Mouse (Mus musculus): Measurements from ENCODE around the gene Wdr25. TPM values are rescaled to one million over a fixed set of nuclear protein-coding genes. Genes with fewer than 3 reads are reported as not detected.

The Wdr25 gene
- polyA plus RNA-seq, 1 experiment: 5.5 TPM

GRCm38 (mm10) chr12:109038179-109038819 lies 144.9 kb downstream of the Wdr25 start:
- no peak for DNase-seq (ENCODE audit: low read depth, low spot score)
- 61% methylated on average over 14 of the region's 14 CpGs for WGBS

- DNase-seq (ENCODE audit: low read depth, low spot score): no peak
- WGBS: 38% methylated on average over 7 of the region's 7 CpGs
Observed at GRCm38 (mm10) chr12:109039311-109039710, 145.9 kb downstream of the Wdr25 start.

- DNase-seq (ENCODE audit: low read depth, low spot score): no peak
Observed at GRCm38 (mm10) chr12:109044497-109044896, 151.1 kb downstream of the Wdr25 start.

GRCm38 (mm10) chr12:109045581-109045980 lies 152.2 kb downstream of the Wdr25 start:
- no peak for DNase-seq (ENCODE audit: low read depth, low spot score)
- WGBS: 79% methylated on average over 7 of the region's 7 CpGs

More at GRCm38 (mm10) chr12:109044497-109044896, 151.1 kb downstream of the Wdr25 start:
- 17% methylated on average over 5 of the region's 5 CpGs for WGBS

GRCm38 (mm10) chr12:109049949-109050348 lies 156.5 kb downstream of the Wdr25 start:
- 87% methylated on average over 4 of the region's 4 CpGs for WGBS
- no peak for DNase-seq (ENCODE audit: low read depth, low spot score)

- DNase-seq (ENCODE audit: low read depth, low spot score): no peak
- WGBS: under 1% methylated on average over 104 of the region's 105 CpGs
Observed at GRCm38 (mm10) chr12:109053020-109053806, 159.8 kb downstream of the Wdr25 start.

GRCm38 (mm10) chr12:109057736-109058135 lies 164.3 kb downstream of the Wdr25 start:
- no peak for DNase-seq (ENCODE audit: low read depth, low spot score)
- WGBS: 68% methylated on average over 4 of the region's 4 CpGs

- WGBS: 80% methylated on average over 8 of the region's 8 CpGs
- no peak for DNase-seq (ENCODE audit: low read depth, low spot score)
Observed at GRCm38 (mm10) chr12:109058660-109059059, 165.2 kb downstream of the Wdr25 start.

- DNase-seq (ENCODE audit: low read depth, low spot score): no peak
- WGBS: 3% methylated on average over 48 of the region's 59 CpGs
Observed at GRCm38 (mm10) chr12:109067561-109068135, 174.2 kb downstream of the Wdr25 start.

- DNase-seq (ENCODE audit: low read depth, low spot score): no peak
- WGBS: 2% methylated on average over 47 of the region's 48 CpGs
Observed at GRCm38 (mm10) chr12:109068167-109068653, 174.8 kb downstream of the Wdr25 start, which contains the start of gene Begain. TSS of gene Begain (minus strand) at chr12:109068217.

- no peak for DNase-seq (ENCODE audit: low read depth, low spot score)
- 41% methylated on average over 7 of the region's 7 CpGs for whole genome bisulfite sequencing
Observed at GRCm38 (mm10) chr12:109068738-109069137, 175.3 kb downstream of the Wdr25 start.

GRCm38 (mm10) chr12:109069751-109070150 lies 176.3 kb downstream of the Wdr25 start:
- WGBS: 36% methylated on average over 2 of the region's 2 CpGs
- DNase-seq (ENCODE audit: low read depth, low spot score): no peak

- 87% methylated on average over 13 of the region's 13 CpGs for WGBS
- no peak for DNase-seq (ENCODE audit: low read depth, low spot score)
Observed at GRCm38 (mm10) chr12:109071248-109071647, 177.8 kb downstream of the Wdr25 start.

GRCm38 (mm10) chr12:109074106-109074505 lies 180.7 kb downstream of the Wdr25 start:
- no peak for DNase-seq (ENCODE audit: low read depth, low spot score)
- WGBS: 81% methylated on average over 6 of the region's 6 CpGs

- 70% methylated on average over 2 of the region's 2 CpGs for WGBS
- DNase-seq (ENCODE audit: low read depth, low spot score): no peak
Observed at GRCm38 (mm10) chr12:109074777-109075285, 181.4 kb downstream of the Wdr25 start.

- WGBS: 66% methylated on average over 6 of the region's 6 CpGs
- no peak for DNase-seq (ENCODE audit: low read depth, low spot score)
Observed at GRCm38 (mm10) chr12:109077036-109077435, 183.6 kb downstream of the Wdr25 start.
